Mouse (Mus musculus): ENCODE data around the gene Rgp1. TPM values are rescaled to one million over a fixed set of nuclear protein-coding genes. Genes with fewer than 3 reads are reported as not detected.

Rgp1 gene
- polyA plus RNA-seq, 1 experiment = 114 TPM

DNA sequence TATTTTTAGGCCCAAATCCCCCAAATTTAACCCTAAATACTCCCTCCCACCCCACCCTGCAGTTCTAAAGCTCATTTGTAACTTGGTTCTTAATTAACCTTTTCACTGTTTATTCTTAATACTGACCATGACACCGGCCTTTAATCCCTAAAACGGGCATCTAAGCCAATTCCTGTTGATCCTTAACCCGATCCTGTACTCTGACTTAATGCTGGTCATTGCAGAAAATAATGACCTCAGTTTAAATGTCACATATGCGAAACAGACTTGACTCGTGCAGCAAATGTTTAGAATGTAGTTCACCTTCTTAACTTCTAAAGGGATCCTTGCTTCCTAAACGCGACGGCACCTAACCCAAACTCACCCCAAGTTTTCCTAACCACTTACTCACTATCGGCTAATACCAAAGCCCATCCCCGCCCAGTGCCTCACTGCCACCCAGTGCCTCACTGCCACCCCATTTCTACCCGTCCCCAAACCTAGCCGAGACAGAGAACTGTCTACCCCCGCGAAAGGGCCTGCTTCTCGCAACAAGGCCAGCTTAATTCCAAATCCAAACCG is 17.0 kb upstream of the Rgp1 start:
- peaks cover 13% of the 10 kb centered on the region for H3K36me3 ChIP-seq (ENCODE audit: control insufficient read depth, insufficient read depth, low read length)
- H3K27ac ChIP-seq (ENCODE audit: control insufficient read depth, insufficient read depth, low read length) = peak overlapping the region; percentile 91
- TF ChIP-seq POLR2A (IDR thresholded peaks at IDR 0.05; ENCODE audit: control insufficient read depth, extremely low read depth, insufficient read depth, low read length, poor library complexity) (no peak), CTCF (IDR thresholded peaks at IDR 0.05; ENCODE audit: borderline replicate concordance, control insufficient read depth, extremely low read depth, insufficient read depth, low read length, poor library complexity) (no peak)
- no peak for DNase-seq
- peak overlapping the region; percentile 98 for H3K4me3 ChIP-seq (ENCODE audit: control insufficient read depth, insufficient read depth, low read length)
- under 1% methylated on average over 16 of the region's 16 CpGs for WGBS
- H3K27me3 ChIP-seq (ENCODE audit: control insufficient read depth, insufficient read depth, low read length) = no peaks in the 10 kb centered on the region
- peaks cover 38% of the 10 kb centered on the region for H3K4me1 ChIP-seq (replicated peaks; ENCODE audit: control insufficient read depth, insufficient read depth, low read length)

DNA sequence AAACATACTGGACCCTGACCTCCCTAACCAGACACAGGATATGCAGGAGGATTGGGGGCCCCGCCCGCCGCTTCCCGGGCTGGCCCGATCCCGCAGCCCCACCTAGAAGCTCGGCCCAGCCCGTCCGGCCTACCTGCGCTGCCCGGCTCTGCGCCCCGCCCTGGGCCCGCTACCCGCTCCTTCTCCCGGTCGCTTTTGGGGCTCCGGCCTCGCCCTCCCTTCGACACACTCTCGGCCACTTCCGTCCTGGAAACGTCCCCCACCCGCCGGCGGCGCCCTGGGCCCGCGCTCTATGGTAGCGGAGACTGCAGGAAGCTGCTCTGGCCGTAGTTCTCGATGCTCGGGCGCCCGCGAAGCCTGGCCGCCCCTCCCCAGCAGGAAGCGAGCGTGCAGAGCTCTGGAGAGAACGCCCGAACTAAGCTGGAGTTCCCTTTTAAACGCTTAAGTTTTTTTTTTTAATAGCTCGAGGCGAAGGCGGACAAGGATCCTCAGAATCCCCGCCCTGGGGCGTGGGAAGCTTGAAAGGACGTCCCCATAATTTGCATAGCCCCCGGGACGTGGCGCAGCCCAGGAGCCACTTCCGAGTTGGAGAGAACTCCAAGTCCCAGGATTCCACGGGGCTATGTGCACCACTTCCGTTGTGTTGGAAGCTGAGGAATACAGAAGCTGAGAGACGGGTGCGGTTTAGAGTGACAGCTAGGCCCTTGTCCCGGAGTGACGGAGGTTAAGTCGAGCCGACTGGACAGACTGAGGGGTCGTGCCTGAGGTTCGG is 16.3 kb upstream of the Rgp1 start, which contains the start of the genes Creb3 and Tln1:
Gene Creb3 (plus strand): TSS at position 336 of the 772 bp plus-strand sequence.
Gene Tln1 (minus strand): TSS at position 695 of the 772 bp plus-strand sequence.
- WGBS = 1% methylated on average over 62 of the region's 62 CpGs
- DNase-seq = peak; percentile 92
- peak; percentile 66; the same call in 1 of the 2 replicates for TF ChIP-seq POLR2A (IDR thresholded peaks at IDR 0.05; ENCODE audit: control insufficient read depth, extremely low read depth, insufficient read depth, low read length, poor library complexity)
- no peak for TF ChIP-seq CTCF (IDR thresholded peaks at IDR 0.05; ENCODE audit: borderline replicate concordance, control insufficient read depth, extremely low read depth, insufficient read depth, low read length, poor library complexity)
- H3K36me3 ChIP-seq (ENCODE audit: control insufficient read depth, insufficient read depth, low read length) = peaks cover 20% of the 10 kb centered on the region
- H3K27me3 ChIP-seq (ENCODE audit: control insufficient read depth, insufficient read depth, low read length) = no peaks in the 10 kb centered on the region
- H3K4me1 ChIP-seq (replicated peaks; ENCODE audit: control insufficient read depth, insufficient read depth, low read length) = peaks cover 38% of the 10 kb centered on the region
- H3K27ac ChIP-seq (ENCODE audit: control insufficient read depth, insufficient read depth, low read length) = peak within 1 kb of the TSS; percentile 91
- H3K4me3 ChIP-seq (ENCODE audit: control insufficient read depth, insufficient read depth, low read length) = peak within 1 kb of the TSS; percentile 98

DNA sequence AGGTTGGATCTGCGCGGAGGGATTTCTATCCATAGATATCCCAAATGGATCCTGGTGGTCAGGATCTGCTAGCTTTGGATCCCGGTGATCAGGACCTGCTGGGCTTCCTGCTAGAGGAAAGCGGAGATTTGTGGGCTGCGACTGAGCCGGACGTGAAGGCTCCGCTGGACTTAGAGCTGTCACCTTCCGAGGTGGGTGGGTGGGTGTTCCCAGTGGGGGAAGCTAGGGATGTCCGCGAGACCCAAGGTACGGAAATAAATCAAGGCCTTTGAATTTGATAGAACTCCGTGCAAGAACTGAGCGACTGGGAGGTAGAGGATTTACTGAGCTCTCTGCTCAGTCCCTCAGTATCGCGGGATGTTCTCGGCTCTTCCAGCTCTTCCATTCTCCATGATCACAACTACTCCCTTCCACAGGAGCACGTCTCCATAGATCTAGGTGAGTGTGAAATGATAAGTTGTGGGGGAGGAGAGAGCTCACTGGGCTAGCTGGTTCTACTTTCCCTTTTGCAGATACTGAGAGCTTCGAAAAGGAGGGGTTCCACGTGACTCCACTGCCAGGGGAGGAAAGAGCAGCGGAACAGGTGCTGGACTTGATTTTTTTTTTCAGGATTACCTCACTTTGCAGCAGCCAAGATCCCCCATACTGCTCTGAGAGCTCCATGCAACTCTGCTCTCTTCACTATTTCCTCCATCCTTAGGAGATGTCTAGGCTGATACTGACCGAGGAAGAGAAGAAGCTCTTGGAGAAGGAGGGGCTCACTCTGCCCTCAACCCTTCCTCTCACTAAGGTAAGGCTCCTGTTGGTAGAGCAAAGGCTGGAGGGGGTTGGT is 15.5 kb upstream of the Rgp1 start:
- no peak for DNase-seq
- H3K27me3 ChIP-seq (ENCODE audit: control insufficient read depth, insufficient read depth, low read length) = no peaks in the 10 kb centered on the region
- H3K4me3 ChIP-seq (ENCODE audit: control insufficient read depth, insufficient read depth, low read length) = peak overlapping the region; percentile 98
- TF ChIP-seq POLR2A (IDR thresholded peaks at IDR 0.05; ENCODE audit: control insufficient read depth, extremely low read depth, insufficient read depth, low read length, poor library complexity) (no peak), CTCF (IDR thresholded peaks at IDR 0.05; ENCODE audit: borderline replicate concordance, control insufficient read depth, extremely low read depth, insufficient read depth, low read length, poor library complexity) (no peak)
- peaks cover 32% of the 10 kb centered on the region for H3K4me1 ChIP-seq (replicated peaks; ENCODE audit: control insufficient read depth, insufficient read depth, low read length)
- peaks cover 27% of the 10 kb centered on the region for H3K36me3 ChIP-seq (ENCODE audit: control insufficient read depth, insufficient read depth, low read length)
- WGBS = 3% methylated on average over 22 of the region's 22 CpGs
- peak overlapping the region; percentile 4; the same call in 1 of the 2 replicates for H3K27ac ChIP-seq (ENCODE audit: control insufficient read depth, insufficient read depth, low read length)

DNA sequence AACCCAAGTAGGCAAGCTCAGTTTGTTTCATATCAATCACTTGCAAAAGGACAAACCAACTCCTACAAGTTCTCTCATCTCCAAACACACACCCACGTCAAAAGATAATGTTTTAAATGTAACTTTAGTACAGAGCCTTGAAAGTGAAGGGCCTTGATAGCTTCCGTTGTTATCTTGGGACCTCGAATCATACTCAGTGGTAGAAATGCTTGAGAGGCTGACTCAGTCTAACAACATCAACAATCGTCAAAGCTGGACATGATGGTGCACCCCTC is 15.0 kb upstream of the Rgp1 start:
- no peak for TF ChIP-seq POLR2A (IDR thresholded peaks at IDR 0.05; ENCODE audit: control insufficient read depth, extremely low read depth, insufficient read depth, low read length, poor library complexity)
- TF ChIP-seq CTCF (IDR thresholded peaks at IDR 0.05; ENCODE audit: borderline replicate concordance, control insufficient read depth, extremely low read depth, insufficient read depth, low read length, poor library complexity) = no peak
- H3K27me3 ChIP-seq (ENCODE audit: control insufficient read depth, insufficient read depth, low read length) = no peaks in the 10 kb centered on the region
- H3K36me3 ChIP-seq (ENCODE audit: control insufficient read depth, insufficient read depth, low read length) = peaks cover 32% of the 10 kb centered on the region
- peaks cover 26% of the 10 kb centered on the region for H3K4me1 ChIP-seq (replicated peaks; ENCODE audit: control insufficient read depth, insufficient read depth, low read length)
- H3K4me3 ChIP-seq (ENCODE audit: control insufficient read depth, insufficient read depth, low read length) = no peak overlapping the region
- DNase-seq = no peak
- no peak overlapping the region for H3K27ac ChIP-seq (ENCODE audit: control insufficient read depth, insufficient read depth, low read length)
- WGBS = 77% methylated on average over 4 of the region's 4 CpGs

DNA sequence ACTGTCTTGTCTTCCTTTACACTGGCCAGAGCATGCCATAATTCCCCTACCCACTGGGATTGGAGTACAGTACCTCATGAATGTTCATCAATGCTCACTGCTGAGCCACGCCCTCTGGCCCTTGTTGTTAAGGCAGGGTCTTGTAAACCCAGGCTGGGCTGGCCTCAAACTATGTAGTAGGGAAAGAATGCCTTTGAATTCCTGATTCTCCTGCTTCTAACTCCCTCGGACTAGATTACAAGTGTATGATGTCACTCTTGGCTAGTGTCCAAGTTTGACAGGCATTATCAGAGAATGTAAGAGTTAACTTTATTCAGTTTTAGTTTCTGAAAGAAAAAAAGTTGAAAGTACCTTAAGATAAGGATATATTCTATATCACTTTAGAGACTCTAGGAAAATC is 14.3 kb upstream of the Rgp1 start:
- TF ChIP-seq CTCF (IDR thresholded peaks at IDR 0.05; ENCODE audit: borderline replicate concordance, control insufficient read depth, extremely low read depth, insufficient read depth, low read length, poor library complexity) = no peak
- no peak for TF ChIP-seq POLR2A (IDR thresholded peaks at IDR 0.05; ENCODE audit: control insufficient read depth, extremely low read depth, insufficient read depth, low read length, poor library complexity)
- no peaks in the 10 kb centered on the region for H3K27me3 ChIP-seq (ENCODE audit: control insufficient read depth, insufficient read depth, low read length)
- peaks cover 39% of the 10 kb centered on the region for H3K36me3 ChIP-seq (ENCODE audit: control insufficient read depth, insufficient read depth, low read length)
- H3K27ac ChIP-seq (ENCODE audit: control insufficient read depth, insufficient read depth, low read length) = no peak overlapping the region
- no peak overlapping the region for H3K4me3 ChIP-seq (ENCODE audit: control insufficient read depth, insufficient read depth, low read length)
- peaks cover 20% of the 10 kb centered on the region for H3K4me1 ChIP-seq (replicated peaks; ENCODE audit: control insufficient read depth, insufficient read depth, low read length)
- no peak for DNase-seq
- 87% methylated on average over 2 of the region's 2 CpGs for WGBS

DNA sequence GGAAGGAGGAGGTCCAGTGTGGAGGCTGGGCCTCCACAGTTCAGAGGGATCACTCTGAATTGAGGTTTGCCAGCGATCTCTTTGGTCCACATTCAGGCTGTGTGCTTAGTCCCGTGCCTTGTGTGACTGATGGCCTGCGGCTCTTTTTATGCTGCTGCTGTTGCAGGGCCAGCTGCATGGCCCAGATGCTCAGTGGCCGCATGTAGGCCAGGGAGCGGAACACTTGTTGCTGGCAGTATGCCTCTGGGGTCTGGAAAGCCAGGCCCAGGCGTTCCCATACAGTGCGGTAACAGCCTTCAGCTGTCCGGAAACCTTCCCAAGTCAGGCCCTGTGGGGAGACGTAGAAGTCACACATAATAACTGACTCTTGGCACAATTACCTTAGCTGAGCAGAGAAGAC is 11.4 kb upstream of the Rgp1 start:
- H3K27me3 ChIP-seq (ENCODE audit: control insufficient read depth, insufficient read depth, low read length) = no peaks in the 10 kb centered on the region
- no peak overlapping the region for H3K27ac ChIP-seq (ENCODE audit: control insufficient read depth, insufficient read depth, low read length)
- peaks cover 63% of the 10 kb centered on the region for H3K36me3 ChIP-seq (ENCODE audit: control insufficient read depth, insufficient read depth, low read length)
- H3K4me1 ChIP-seq (replicated peaks; ENCODE audit: control insufficient read depth, insufficient read depth, low read length) = peaks cover 6% of the 10 kb centered on the region
- WGBS = 97% methylated on average over 9 of the region's 9 CpGs
- no peak for TF ChIP-seq CTCF (IDR thresholded peaks at IDR 0.05; ENCODE audit: borderline replicate concordance, control insufficient read depth, extremely low read depth, insufficient read depth, low read length, poor library complexity)
- TF ChIP-seq POLR2A (IDR thresholded peaks at IDR 0.05; ENCODE audit: control insufficient read depth, extremely low read depth, insufficient read depth, low read length, poor library complexity) = no peak
- DNase-seq = no peak
- H3K4me3 ChIP-seq (ENCODE audit: control insufficient read depth, insufficient read depth, low read length) = no peak overlapping the region
